Mouse (Mus musculus) embryonic facial prominence, embryonic 14.5 days (tissue): Measurements from ENCODE around the gene Acrbp. TPM values are rescaled to one million over a fixed set of nuclear protein-coding genes. Genes with fewer than 3 reads are reported as not detected.

Source experiments
- ATAC-seq: fragments of 200-750 bp; cut with Nextera tagmentation; 2 replicates; pipeline ENCODE4 v1.8.0; 2017; ENCODE audit warnings: low read depth, moderate number of reproducible peaks, moderate TSS enrichment
- DNase-seq: peaks from one replicate; pipeline ENCODE4 v3.0.0-alpha.2; 2015; ENCODE audit warnings: low spot score
- H3K27ac ChIP-seq: fragments of 300-500 bp; sonication (generic); replicated peaks from 2 replicates; pipeline ENCODE4 v1.5.1; 2014; ENCODE audit warnings: low read depth, mild to moderate bottlenecking, low read length, moderate library complexity
- H3K27me3 ChIP-seq: fragments of 300-500 bp; sonication (generic); replicated peaks from 2 replicates; pipeline ENCODE4 v1.6.1; 2014; ENCODE audit warnings: low read length; ENCODE audit not compliant: control insufficient read depth, insufficient read depth
- H3K36me3 ChIP-seq: fragments of 300-500 bp; sonication (generic); 2 replicates; pipeline ENCODE4 v1.6.1; 2014; ENCODE audit warnings: low read length, mixed read lengths; ENCODE audit not compliant: control insufficient read depth, insufficient read depth
- H3K4me1 ChIP-seq: fragments of 300-500 bp; sonication (generic); 2 replicates; pipeline ENCODE4 v1.6.1; 2014; ENCODE audit warnings: antibody characterized with exemption, low read length; ENCODE audit not compliant: control insufficient read depth, insufficient read depth
- H3K4me2 ChIP-seq: fragments of 300-500 bp; sonication (generic); 2 replicates; pipeline ENCODE4 v1.6.1; 2014; ENCODE audit warnings: low read depth, mild to moderate bottlenecking, low read length, moderate library complexity, mixed read lengths
- H3K4me3 ChIP-seq: fragments of 300-500 bp; sonication (generic); 2 replicates; pipeline ENCODE4 v1.5.1; 2014; ENCODE audit warnings: low read depth, mild to moderate bottlenecking, low read length
- H3K9ac ChIP-seq: fragments of 300-500 bp; sonication (generic); 2 replicates; pipeline ENCODE4 v1.6.1; 2014; ENCODE audit warnings: low read depth, mild to moderate bottlenecking, low read length, moderate library complexity, mixed read lengths
- H3K9me3 ChIP-seq: fragments of 300-500 bp; sonication (generic); 2 replicates; pipeline ENCODE4 v1.6.1; 2016; ENCODE audit warnings: low read length; ENCODE audit not compliant: control insufficient read depth
- WGBS: fragments of 180-500 bp; shearing (Covaris S2); extraction: QIAGEN DNeasy Blood & Tissue Kit; methylation state at CpG from one replicate; pipeline ENCODE4 v1.1.7; 2014; 5-methylcytosine and 5-hydroxymethylcytosine counted together
- polyA plus RNA-seq: library from polyadenylated mRNA; unstranded; fragments of >200 nt; fragmentation: Nextera tagmentation; extraction: Ambion mirVana; gene quantifications from 2 replicates; pipeline ENCODE4 v1.2.1, GENCODE M21; 2014

Acrbp gene
- polyA plus RNA-seq, 1 experiment from 2014 or later = 8.3 TPM

DNA sequence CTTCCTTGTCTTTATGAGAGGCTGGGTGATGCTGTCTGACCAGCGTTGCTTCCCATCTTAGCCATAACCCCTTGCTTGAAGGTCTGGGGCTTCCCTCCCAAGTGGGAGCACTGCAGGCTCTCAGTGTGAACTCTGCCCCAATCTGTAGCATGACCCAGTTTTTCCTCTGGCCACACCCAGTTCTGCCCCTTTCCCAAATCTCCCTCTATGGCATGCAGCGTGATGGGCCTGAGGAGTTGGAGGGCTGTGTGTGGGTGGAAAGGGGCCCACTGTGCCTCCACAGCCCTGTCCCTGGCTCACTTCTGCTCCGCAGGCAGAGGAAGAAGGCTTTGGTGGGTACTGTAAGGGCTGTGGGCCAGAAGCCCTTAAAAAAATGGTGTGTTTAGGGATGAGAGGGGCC lies 49.0 kb downstream of the Acrbp start:
- no peaks in the 10 kb centered on the region for H3K27me3 ChIP-seq
- ATAC-seq (no peak), DNase-seq (no peak)
- H3K36me3 ChIP-seq = peaks cover 49% of the 10 kb centered on the region
- H3K4me3 ChIP-seq = peak overlapping the region; percentile 71
- peak overlapping the region; percentile 88 for H3K9ac ChIP-seq
- peak overlapping the region; percentile 84 for H3K4me2 ChIP-seq
- WGBS = 49% methylated on average over 3 of the region's 3 CpGs
- H3K27ac ChIP-seq = no peak overlapping the region
- H3K9me3 ChIP-seq = no peaks in the 10 kb centered on the region
- peaks cover 22% of the 10 kb centered on the region for H3K4me1 ChIP-seq

DNA sequence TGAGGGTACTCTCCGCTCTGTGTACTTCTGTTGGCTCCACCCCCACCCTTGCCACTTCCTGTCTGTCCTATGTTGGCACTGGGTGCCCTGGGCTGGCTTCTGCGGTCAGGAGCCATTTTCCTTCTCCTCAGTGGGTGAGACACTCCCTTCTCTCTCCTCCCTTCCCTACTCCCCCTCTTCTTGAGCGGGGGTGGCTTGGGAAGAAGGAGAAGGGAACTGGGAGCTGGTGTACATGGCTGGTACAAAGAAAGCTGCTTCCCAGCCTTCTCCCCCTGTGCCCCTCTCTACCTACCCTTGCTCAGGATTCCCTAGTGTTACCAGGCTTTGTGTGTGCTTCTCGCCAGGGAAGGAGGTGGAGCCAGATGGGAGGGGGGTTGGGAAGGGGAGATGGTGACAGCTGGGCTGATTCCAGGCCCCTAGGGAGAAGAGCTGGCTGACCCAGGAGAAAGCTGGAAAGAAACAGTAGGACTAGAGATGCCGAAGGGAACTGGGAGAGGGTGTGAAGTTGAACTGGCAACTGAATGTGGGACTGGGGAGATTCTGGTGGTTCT lies 50.0 kb downstream of the Acrbp start:
- H3K4me1 ChIP-seq = peaks cover 22% of the 10 kb centered on the region
- ATAC-seq (0 out of 2 replicates have a peak, but pooled peaks have one; percentile 4), DNase-seq (peak; percentile 63)
- H3K9me3 ChIP-seq = no peaks in the 10 kb centered on the region
- 44% methylated on average over 5 of the region's 5 CpGs for WGBS
- no peaks in the 10 kb centered on the region for H3K27me3 ChIP-seq
- peak overlapping the region; percentile 6; the same call in 1 of the 2 replicates for H3K9ac ChIP-seq
- H3K36me3 ChIP-seq = peaks cover 59% of the 10 kb centered on the region
- H3K4me3 ChIP-seq = peak overlapping the region; percentile 5; the same call in 1 of the 2 replicates
- peak overlapping the region; percentile 84 for H3K4me2 ChIP-seq
- no peak overlapping the region for H3K27ac ChIP-seq

DNA sequence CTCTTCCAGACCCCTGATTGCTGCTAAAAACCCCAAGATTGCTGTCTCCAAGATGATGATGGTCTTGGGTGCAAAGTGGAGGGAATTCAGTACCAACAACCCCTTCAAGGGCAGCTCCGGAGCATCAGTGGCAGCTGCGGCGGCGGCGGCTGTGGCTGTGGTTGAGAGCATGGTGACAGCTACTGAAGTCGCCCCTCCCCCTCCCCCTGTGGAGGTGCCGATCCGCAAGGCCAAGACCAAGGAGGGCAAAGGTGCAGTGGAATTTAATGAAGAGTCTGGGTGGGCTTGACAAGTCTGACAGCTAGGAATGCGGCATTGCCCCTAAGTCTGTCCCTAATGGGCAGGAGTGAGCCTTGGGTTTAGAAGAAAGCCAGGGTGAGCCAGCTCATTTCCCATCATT lies 52.0 kb downstream of the Acrbp start:
- no peaks in the 10 kb centered on the region for H3K9me3 ChIP-seq
- no peak overlapping the region for H3K9ac ChIP-seq
- no peak overlapping the region for H3K27ac ChIP-seq
- ATAC-seq = no peak
- peaks cover 78% of the 10 kb centered on the region for H3K36me3 ChIP-seq
- 82% methylated on average over 9 of the region's 9 CpGs for WGBS
- no peak for DNase-seq
- peaks cover 22% of the 10 kb centered on the region for H3K4me1 ChIP-seq
- no peaks in the 10 kb centered on the region for H3K27me3 ChIP-seq
- H3K4me3 ChIP-seq = no peak overlapping the region
- no peak overlapping the region for H3K4me2 ChIP-seq

DNA sequence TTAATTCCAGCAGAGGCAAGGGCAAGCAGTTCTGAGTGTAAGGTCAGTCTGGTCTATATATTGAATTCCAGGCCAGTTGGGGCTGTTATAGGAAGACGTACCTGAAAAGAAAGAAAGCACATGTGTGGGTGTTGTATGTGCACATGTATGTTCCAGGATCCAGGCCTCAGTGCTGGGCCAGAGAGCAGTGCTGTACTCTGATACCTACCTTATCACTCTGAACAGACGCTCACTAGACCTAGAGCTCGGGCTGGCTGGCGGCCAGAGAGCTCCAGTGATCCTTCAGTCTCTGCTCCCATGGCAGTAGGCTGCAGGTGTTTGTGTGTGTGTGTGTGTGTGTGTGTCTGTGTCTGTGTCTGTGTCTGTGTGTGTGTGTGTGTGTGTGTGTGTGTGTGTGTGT lies 54.7 kb downstream of the Acrbp start:
- ATAC-seq (no peak), DNase-seq (no peak)
- Histone ChIP-seq H3K27ac (no peak overlapping the region), H3K9me3 (no peaks in the 10 kb centered on the region), H3K4me1 (peaks cover 4% of the 10 kb centered on the region), H3K36me3 (peaks cover 97% of the 10 kb centered on the region), H3K4me3 (no peak overlapping the region), H3K9ac (no peak overlapping the region), H3K4me2 (no peak overlapping the region), H3K27me3 (no peaks in the 10 kb centered on the region)
- 92% methylated on average over 4 of the region's 4 CpGs for WGBS

DNA sequence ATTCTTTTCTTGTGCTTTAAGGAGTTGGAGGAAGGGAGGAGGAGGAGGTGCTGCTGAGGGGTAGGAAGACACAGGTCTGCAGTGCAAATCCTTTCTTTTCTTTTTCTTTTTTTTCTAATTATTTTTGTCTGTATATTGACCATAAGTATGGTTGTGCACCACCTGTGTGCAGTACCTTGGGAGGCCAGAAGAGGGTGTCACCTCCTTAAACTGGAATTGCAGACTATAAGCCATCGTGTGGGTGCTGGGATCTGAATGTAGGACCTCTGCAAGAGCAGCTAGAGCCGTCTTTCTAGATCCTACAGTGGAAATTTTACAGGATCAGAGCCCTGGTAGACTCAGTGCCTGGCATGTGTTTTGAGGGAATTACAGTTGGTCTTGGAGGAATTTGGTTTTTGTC lies 58.2 kb downstream of the Acrbp start:
- Histone ChIP-seq H3K9me3 (no peaks in the 10 kb centered on the region), H3K4me3 (no peak overlapping the region), H3K9ac (no peak overlapping the region), H3K4me2 (no peak overlapping the region), H3K4me1 (no peaks in the 10 kb centered on the region), H3K27me3 (no peaks in the 10 kb centered on the region), H3K36me3 (peaks cover 98% of the 10 kb centered on the region), H3K27ac (no peak overlapping the region)
- no peak for ATAC-seq
- no peak for DNase-seq
- WGBS = 97% methylated on average over 2 of the region's 2 CpGs

DNA sequence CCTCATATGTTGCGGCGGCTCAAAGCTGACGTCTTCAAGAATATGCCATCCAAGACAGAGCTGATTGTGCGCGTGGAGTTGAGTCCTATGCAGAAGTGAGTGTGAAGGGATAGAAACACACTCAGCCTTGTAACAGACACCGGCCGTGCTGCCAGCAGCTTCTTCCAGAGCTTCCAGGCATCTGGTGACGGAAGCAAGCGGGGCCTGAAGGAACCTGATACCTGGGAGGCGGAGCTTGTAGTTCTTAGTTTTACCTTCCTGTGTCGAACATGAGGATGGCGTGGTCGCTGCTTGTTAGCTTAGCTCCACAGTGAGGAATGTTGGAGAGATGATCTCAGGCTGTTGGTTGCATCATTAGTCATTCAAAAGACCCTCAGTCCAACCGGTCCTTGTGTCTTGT lies 59.9 kb downstream of the Acrbp start:
- DNase-seq (peak; percentile 33), ATAC-seq (no peak)
- H3K9ac ChIP-seq = no peak overlapping the region
- no peaks in the 10 kb centered on the region for H3K4me1 ChIP-seq
- no peak overlapping the region for H3K4me3 ChIP-seq
- WGBS = 68% methylated on average over 14 of the region's 14 CpGs
- H3K9me3 ChIP-seq = no peaks in the 10 kb centered on the region
- no peak overlapping the region for H3K4me2 ChIP-seq
- no peak overlapping the region for H3K27ac ChIP-seq
- H3K27me3 ChIP-seq = no peaks in the 10 kb centered on the region
- H3K36me3 ChIP-seq = peaks cover 99% of the 10 kb centered on the region

DNA sequence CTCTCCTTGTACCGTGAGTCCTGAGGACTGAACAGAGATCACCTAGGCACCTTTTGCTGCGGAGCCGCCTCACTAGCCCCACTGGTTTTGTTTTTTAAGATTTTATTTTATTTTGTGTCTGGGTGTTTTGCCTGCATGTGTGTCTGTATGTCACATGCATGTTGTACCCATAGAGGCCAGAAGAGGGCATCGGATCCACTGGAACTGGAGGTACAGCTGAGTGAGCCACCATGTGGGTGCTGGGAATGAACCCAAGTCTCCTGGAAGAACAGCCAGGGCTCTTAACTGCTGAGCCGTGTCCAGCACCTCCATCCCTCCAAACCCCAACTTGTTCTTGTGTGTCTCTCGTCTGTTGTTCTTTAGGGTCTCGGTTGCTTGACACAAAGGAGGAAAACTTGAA lies 61.4 kb downstream of the Acrbp start:
- no peak overlapping the region for H3K27ac ChIP-seq
- WGBS = 90% methylated on average over 7 of the region's 7 CpGs
- H3K4me1 ChIP-seq = no peaks in the 10 kb centered on the region
- peak; percentile 24 for DNase-seq
- H3K36me3 ChIP-seq = peaks cover 98% of the 10 kb centered on the region
- ATAC-seq = no peak
- no peak overlapping the region for H3K9ac ChIP-seq
- H3K27me3 ChIP-seq = no peaks in the 10 kb centered on the region
- H3K9me3 ChIP-seq = no peaks in the 10 kb centered on the region
- no peak overlapping the region for H3K4me3 ChIP-seq
- H3K4me2 ChIP-seq = no peak overlapping the region

DNA sequence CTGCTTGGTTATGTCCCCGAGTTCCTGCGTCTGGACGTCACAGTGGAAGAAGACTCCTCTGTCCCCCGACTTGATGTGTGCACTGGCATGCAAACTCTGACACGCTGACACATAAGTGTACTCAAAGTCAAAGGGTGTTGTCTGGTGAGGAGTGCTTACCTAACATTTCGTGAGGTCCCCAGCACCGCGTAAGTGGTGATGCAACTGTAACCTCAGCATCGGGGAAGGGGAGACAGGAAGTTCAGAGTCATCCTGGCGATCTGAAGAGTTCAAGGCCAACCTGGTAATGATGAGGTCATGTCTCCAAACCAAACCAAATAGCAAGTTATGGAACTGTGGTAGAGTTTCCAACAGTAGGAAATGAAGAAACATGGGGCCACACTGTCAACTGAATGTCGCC lies 63.1 kb downstream of the Acrbp start:
- no peak for DNase-seq
- WGBS = 94% methylated on average over 11 of the region's 11 CpGs
- Histone ChIP-seq H3K36me3 (peaks cover 98% of the 10 kb centered on the region), H3K27ac (no peak overlapping the region), H3K4me3 (no peak overlapping the region), H3K4me1 (no peaks in the 10 kb centered on the region), H3K4me2 (no peak overlapping the region), H3K9me3 (no peaks in the 10 kb centered on the region), H3K27me3 (no peaks in the 10 kb centered on the region), H3K9ac (no peak overlapping the region)
- no peak for ATAC-seq
